ENCODE assay signal across 9 mouse cellular contexts in genomic region chr6:28422651-28423290, GRCm38 (mm10). TPM values are rescaled to one million over a fixed set of nuclear protein-coding genes. Genes with fewer than 3 reads are reported as not detected.
DNase-seq lines count a peak whose midpoint lies in the region; ATAC-seq and TF ChIP-seq lines count a peak whose summit lies in the region.
"Had no signal": no experiment of that assay in that cellular context is flagged by ENCODE, and none has a peak within 500 bp of the region (broad histone marks: within the 10 kb centered on the region; RNA-seq: fewer than 3 reads in every experiment).

No protein-coding gene starts in this region.

- H3K9me3 ChIP-seq in liver, embryonic 11.5 days (ENCODE audit: control insufficient read depth, low read length), result no peaks in the 10 kb centered on the region

- peaks cover 34% of the 10 kb centered on the region for H3K4me1 ChIP-seq in thymus, adult 2 months (replicated peaks; ENCODE audit: control insufficient read depth, insufficient read depth, low read length)
- peaks cover 26% of the 10 kb centered on the region for H3K4me1 ChIP-seq in liver, embryonic 11.5 days (replicated peaks; ENCODE audit: control insufficient read depth, insufficient read depth, low read length)

- H3K9ac ChIP-seq in liver, embryonic 11.5 days (ENCODE audit: low read depth, low read length), result peak overlapping the region; percentile 92; the same call in 1 of the 2 replicates

- TF ChIP-seq POLR2A in thymus, adult 2 months (IDR thresholded peaks at IDR 0.05; ENCODE audit: control insufficient read depth, extremely low read depth, insufficient read depth, low read length, poor library complexity), result no peak

- H3K36me3 ChIP-seq in thymus, adult 2 months (ENCODE audit: control insufficient read depth, insufficient read depth, low read length), result peaks cover 17% of the 10 kb centered on the region
- H3K36me3 ChIP-seq in liver, embryonic 11.5 days (ENCODE audit: control insufficient read depth, insufficient read depth, low read length), result peaks cover 22% of the 10 kb centered on the region

- TF ChIP-seq CTCF in thymus, adult 2 months (IDR thresholded peaks at IDR 0.05; ENCODE audit: borderline replicate concordance, control insufficient read depth, extremely low read depth, insufficient read depth, low read length, poor library complexity), result no peak

- ATAC-seq in liver, embryonic 11.5 days (replicated peaks; ENCODE audit: low FRiP score), result no peak

- peak overlapping the region; percentile 55; the same call in 1 of the 2 replicates for H3K27ac ChIP-seq in thymus, adult 2 months (ENCODE audit: control insufficient read depth, insufficient read depth, low read length)
- H3K27ac ChIP-seq in liver, embryonic 11.5 days (ENCODE audit: low read depth, low read length), result peak overlapping the region; percentile 28; the same call in 1 of the 2 replicates

- H3K27me3 ChIP-seq in thymus, adult 2 months (ENCODE audit: control insufficient read depth, insufficient read depth, low read length), result no peaks in the 10 kb centered on the region
- H3K27me3 ChIP-seq in liver, embryonic 11.5 days (replicated peaks; ENCODE audit: control insufficient read depth, insufficient read depth, low read length), result no peaks in the 10 kb centered on the region

- no peak overlapping the region for H3K4me3 ChIP-seq in thymus, adult 2 months (ENCODE audit: control insufficient read depth, insufficient read depth, low read length)
- H3K4me3 ChIP-seq in liver, embryonic 11.5 days (ENCODE audit: low read depth, low read length), result peak overlapping the region; percentile 95

- WGBS in thymus, adult 2 months, result 76% methylated on average over 15 of the region's 15 CpGs
- 66% methylated on average over 15 of the region's 15 CpGs for whole genome bisulfite sequencing in liver, embryonic 11.5 days

- peak; percentile 53 for DNase-seq in cerebellum, adult 9-10 months
- no peak for DNase-seq in cerebellum, adult 18-20 months
- DNase-seq in thymus, adult 2 months, result no peak
- no peak for DNase-seq in thymus, postnatal 0 days (ENCODE audit: low spot score)
- no peak for DNase-seq in liver, embryonic 11.5 days (ENCODE audit: low spot score)
- DNase-seq in frontal cortex, postnatal 10 days (ENCODE audit: low spot score in 2 of 2), result no peak
- no peak for DNase-seq in adrenal gland, adult 8-10 months
- no peak for DNase-seq in adrenal gland, adult 18-20 months (ENCODE audit: low spot score in 2 of 2)

- H3K4me2 ChIP-seq in liver, embryonic 11.5 days, result peak overlapping the region; percentile 75

RNA-seq across cellular contexts. Expression of gene Arf5, which starts 0.6 kb away (rescaled TPM):
- polyA plus RNA-seq in thymus, adult 2 months (2012; rRNA removed), result 595 and 682 TPM in 2 replicates
- 293 and 304 TPM in 2 replicates for polyA plus RNA-seq in thymus, postnatal 0 days (2015; fragmentation: Nextera tagmentation; extraction: Ambion mirVana)
- polyA plus RNA-seq in liver, embryonic 11.5 days (2014; fragmentation: Nextera tagmentation; extraction: Ambion mirVana), result 348 and 356 TPM in 2 replicates
- 100 to 1,000 TPM; 150 to 160 (median 155) TPM for total RNA-seq in adrenal gland, adult 8-10 months (2022)
- 100 to 1,000 TPM; 139 to 163 TPM for total RNA-seq in adrenal gland, adult 18-20 months (2021)

RNA-seq across cellular contexts. Expression of gene Fscn3, which starts 4.8 kb away (rescaled TPM):
- polyA plus RNA-seq in thymus, adult 2 months (2012; rRNA removed), result 0.19 TPM in 1 of 2 replicates, not detected in the other
- polyA plus RNA-seq in thymus, postnatal 0 days (2015; fragmentation: Nextera tagmentation; extraction: Ambion mirVana), result 0.07 TPM in 1 of 2 replicates, not detected in the other
- 0.33 and 0.55 TPM in 2 replicates for polyA plus RNA-seq in liver, embryonic 11.5 days (2014; fragmentation: Nextera tagmentation; extraction: Ambion mirVana)
- under 1 TPM in 1 of 4 experiments, not detected in 3; 0.16 TPM for total RNA-seq in adrenal gland, adult 8-10 months (2022)
- total RNA-seq in adrenal gland, adult 18-20 months (2021), result not detected

RNA-seq across cellular contexts. Expression of gene Gcc1, which starts 5.4 kb away (rescaled TPM):
- polyA plus RNA-seq in thymus, adult 2 months (2012; rRNA removed), result 9.3 and 10.6 TPM in 2 replicates
- polyA plus RNA-seq in thymus, postnatal 0 days (2015; fragmentation: Nextera tagmentation; extraction: Ambion mirVana), result 10.5 and 12.6 TPM in 2 replicates
- polyA plus RNA-seq in liver, embryonic 11.5 days (2014; fragmentation: Nextera tagmentation; extraction: Ambion mirVana), result 5.8 and 6.7 TPM in 2 replicates
- total RNA-seq in adrenal gland, adult 8-10 months (2022), result 10 to 100 TPM; 17.4 to 20.6 (median 18.6) TPM
- total RNA-seq in adrenal gland, adult 18-20 months (2021), result 10 to 100 TPM; 15.2 to 18.1 TPM

RNA-seq across cellular contexts. Expression of gene Zfp800, which starts 25.0 kb away (rescaled TPM):
- polyA plus RNA-seq in thymus, adult 2 months (2012; rRNA removed), result 8.5 and 10.8 TPM in 2 replicates
- 35.4 and 37.6 TPM in 2 replicates for polyA plus RNA-seq in thymus, postnatal 0 days (2015; fragmentation: Nextera tagmentation; extraction: Ambion mirVana)
- polyA plus RNA-seq in liver, embryonic 11.5 days (2014; fragmentation: Nextera tagmentation; extraction: Ambion mirVana), result 39.5 and 41.2 TPM in 2 replicates
- 10 to 100 TPM; 23.5 to 27.8 (median 23.9) TPM for total RNA-seq in adrenal gland, adult 8-10 months (2022)
- 10 to 100 TPM; 23.9 to 29.5 TPM for total RNA-seq in adrenal gland, adult 18-20 months (2021)

RNA-seq across cellular contexts. Expression of gene Pax4, which starts 26.4 kb away (rescaled TPM):
- polyA plus RNA-seq in thymus, adult 2 months (2012; rRNA removed), result not detected in 2 replicates
- not detected in 2 replicates for polyA plus RNA-seq in thymus, postnatal 0 days (2015; fragmentation: Nextera tagmentation; extraction: Ambion mirVana)
- 0.26 TPM in 1 of 2 replicates, not detected in the other for polyA plus RNA-seq in liver, embryonic 11.5 days (2014; fragmentation: Nextera tagmentation; extraction: Ambion mirVana)
- total RNA-seq in adrenal gland, adult 8-10 months (2022), result not detected
- not detected for total RNA-seq in adrenal gland, adult 18-20 months (2021)
- polyA plus RNA-seq: gonadal fat pad, adult 2 months had no signal
